Mouse (Mus musculus) cerebellum, adult 11-12 months (tissue): ENCODE measurements around the gene Slc4a10.
"Not testable (repeated sequence)": the region's sequence is repeated elsewhere in the genome, so short reads cannot be mapped to it uniquely, and the experiment has no call there.

ENCODE experiments used
- DNase-seq: peaks from one replicate; pipeline ENCODE4 v3.0.0; 2022

The Slc4a10 gene

DNA sequence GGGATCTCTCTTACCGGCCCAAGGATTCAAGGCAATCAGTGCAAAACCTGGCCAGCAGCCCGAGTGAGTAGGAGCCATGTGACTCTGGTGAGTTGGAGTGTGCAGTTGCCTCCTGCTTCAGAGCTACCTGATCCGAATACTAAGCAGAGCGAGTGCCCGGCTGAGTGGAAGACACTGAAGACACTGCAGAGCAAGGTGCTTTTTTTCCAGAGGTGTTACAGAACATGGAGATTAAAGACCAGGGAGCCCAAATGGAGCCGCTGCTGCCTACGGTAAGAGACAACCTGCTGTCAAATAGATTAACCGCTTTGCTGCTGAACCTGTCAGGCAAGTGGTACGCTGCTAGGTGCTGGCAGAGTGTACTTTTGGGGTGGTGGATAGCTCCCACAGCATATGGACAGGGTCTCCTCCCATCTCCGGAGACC, at the start of gene Slc4a10:
TSS of gene Slc4a10 (plus strand) at position 42 of the 425 bp plus-strand sequence.
- DNase-seq = peak; percentile 82

DNA sequence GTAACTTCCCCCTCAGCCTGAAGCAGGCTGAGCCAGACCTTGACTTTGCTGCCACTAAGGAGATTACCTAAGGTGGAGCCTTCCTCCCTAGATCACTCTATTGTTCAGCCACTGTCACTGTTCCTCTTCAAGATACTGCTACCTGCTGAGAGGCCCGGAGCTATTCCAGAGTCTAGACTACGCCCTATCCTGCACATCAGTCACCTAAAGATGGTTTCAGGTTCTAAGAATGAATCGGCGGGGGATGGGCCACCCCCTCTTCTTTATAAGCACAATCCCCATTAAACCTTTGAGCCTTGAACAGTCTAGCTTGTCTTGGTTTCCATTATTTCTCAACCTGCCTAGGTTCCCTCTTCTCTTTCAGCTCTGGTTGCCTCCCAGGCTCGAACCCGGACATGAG, 45.0 kb upstream of the Slc4a10 start:
- not testable (repeated sequence) for DNase-seq

DNA sequence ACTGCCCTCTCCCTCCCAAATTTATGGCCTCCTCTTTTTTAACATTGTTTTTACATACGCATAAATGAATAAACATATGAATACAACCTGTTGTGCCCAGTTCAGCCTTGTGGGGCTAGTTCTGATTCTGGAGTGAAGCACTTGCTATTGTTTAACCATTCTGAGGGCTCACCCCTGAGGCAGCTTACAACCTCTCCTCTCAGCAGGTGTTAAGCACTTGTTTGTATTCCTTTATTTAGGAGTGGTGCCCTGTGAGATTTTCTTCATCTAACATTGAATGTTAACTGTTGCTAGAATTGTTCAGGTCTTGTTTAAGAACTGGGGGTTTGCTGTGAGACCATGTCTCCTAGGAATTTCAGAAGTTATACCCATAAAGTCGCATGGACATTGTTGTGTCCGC, 28.1 kb upstream of the Slc4a10 start:
- DNase-seq = no peak

DNA sequence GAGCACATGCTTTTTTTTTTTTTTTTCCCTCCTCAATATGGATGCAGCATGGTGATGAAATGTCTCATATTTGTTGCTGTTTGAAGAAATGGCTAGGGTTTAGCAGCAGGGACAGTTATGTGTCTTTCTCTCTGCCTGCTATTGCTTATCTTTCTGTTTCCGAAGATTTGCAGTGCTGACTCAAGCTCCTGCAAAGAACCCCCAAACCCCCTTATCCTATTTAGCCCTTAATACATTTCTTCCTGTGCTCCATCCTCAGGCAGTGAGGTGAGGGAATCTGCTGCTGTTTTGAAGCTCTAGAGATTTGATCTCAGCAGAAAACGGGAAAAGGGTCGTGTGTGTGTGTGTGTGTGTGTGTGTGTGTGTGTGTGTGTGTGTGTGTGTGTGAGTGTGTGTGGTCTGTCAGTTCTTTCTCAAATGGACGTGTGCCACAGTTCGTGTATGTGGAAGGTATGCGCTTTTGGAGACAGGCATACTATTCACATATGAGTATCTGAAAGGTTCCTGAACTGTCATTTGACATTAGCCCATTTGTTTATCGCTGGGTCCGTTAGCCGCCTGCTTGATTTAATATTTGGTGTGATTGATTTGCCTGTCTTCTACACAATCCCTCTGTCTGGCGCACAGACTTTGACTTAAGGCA, 720 bp downstream of the Slc4a10 start:
- DNase-seq = no peak

DNA sequence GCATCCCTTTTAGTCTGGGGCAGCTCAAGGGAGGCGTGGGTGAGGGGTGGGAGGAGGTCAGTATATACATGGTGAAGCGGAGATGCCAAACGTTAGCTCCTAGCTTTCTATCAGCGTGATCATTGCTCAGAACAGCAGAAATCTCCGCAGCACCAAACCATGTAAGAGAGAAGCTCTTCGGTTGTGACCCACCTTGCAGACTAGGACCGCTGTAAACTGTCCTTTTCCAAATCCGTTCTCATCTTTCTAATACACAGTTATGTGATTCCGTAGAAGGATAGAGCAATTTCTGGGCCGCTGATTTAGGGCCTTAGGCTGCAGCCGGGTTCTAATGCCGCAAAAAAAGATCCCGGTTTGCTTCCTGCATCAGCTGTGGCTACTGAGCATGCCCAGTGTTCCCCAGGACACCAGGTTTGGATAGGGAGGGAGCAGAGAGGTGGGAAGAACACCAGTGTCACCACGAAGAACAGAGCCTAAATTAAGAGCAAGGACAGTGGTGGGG, 1.3 kb downstream of the Slc4a10 start:
- peak; percentile 85 for DNase-seq

DNA sequence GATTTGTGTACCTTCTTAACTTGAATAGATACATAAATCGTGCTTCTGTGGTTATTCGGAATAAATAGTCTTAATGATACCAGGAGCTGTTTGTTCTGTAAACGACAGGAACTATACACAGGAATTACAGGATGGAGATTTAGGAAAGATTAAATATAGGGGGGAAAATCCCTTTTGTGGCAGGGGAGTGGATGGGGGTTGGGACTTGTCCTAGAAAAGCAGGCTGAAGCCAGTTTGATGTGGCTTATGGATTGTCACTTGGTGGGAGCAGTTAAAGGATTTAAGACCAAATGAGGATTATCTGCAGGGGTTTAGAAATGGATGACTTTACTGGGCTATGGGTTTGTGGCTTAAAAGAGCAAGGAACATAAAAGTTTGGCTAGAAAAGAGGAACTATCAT, 1.9 kb downstream of the Slc4a10 start:
- DNase-seq = no peak

DNA sequence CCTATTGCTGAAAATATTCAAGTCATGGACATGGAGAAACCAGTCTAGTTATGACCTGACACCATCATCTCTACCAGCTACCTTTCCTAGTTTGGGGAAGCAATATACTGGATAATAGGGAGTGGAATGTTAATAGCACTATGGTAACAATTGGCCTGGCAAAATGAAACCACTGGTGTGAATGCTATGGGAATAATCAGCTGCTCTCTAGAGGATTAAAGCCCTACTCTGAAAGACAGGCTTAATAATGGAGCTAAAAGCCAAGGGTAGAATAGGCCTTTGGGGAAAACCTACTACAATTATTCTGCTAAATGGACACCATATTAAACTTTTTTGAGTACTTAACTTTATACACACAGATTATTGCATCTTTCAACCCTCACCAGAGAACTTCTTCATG, 30.2 kb downstream of the Slc4a10 start:
- no peak for DNase-seq

DNA sequence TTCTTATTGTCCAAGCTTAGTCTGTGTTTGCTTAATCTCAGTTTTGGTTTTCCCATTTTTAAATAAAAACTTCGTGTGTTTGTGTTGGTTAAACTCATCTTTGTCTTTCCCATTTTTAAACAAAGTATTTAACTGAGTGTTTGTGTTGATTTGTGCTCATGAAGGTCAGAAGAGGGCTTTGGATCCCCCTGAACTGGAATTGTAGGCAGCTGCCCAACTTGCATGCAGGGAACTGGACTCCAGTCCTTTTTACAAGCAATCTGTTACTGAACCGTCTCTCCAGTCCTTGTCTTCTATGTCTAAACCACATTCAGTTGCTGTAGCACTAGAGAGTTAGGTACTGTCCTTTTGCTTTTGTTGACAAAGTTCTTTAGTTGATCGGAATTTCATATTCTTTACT, 41.3 kb downstream of the Slc4a10 start:
- DNase-seq = no peak

DNA sequence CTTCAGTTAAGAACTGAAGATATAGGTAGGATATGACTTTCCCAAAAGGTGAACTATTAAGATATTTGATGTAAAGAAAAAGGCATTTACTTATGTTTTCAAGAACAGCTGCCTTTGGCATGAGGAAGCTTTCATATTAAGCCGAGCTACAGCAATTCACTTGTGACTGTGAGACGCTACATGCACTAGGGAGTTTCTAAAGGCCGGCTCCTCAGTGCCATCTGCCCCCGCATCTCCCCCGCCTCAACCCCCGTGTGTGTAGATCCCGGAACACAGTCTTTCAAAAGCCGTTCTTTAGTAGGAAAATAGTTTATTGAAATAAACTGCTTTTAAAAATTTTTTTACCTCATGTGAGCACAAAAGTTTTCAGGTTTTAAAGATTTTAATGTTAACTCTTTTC, 42.5 kb downstream of the Slc4a10 start:
- DNase-seq = no peak

DNA sequence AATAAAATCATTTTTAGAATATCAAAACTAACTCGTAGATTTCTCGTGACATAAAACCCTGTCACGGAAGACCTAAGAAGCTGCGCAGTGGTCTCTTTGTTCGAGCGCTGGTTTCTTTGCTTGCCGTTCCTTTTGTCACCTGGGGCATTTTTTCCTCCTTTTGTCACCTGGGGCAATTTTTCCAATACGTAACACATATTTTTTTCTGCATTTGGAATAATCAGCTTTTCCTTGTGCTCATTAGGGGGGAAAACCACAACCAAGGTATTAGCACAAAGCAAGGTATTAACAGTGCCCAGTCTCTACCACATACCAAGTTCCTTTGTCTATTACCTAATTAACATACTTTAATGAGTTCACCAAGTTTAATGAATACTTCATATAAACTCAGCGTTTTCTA, 42.9 kb downstream of the Slc4a10 start:
- DNase-seq = no peak

DNA sequence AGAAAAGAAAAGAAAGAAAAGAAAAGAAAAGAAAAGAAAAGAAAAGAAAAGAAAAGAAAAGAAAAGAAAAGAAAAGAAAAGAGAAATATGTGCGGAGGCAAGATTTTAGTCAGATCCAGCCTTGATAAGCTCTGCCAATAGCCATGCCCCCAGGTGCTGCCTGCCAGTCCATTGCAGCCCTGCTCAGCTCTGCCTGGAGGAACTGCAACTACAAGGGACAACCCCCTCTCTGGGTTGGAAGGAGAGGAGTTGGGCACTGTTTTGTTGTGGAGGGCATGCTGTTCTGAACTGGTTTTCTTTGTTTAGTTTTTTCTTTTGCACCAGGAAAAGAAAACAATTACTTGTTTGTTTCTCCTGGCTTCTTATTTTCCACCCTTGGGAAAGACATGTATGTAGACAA, 54.3 kb downstream of the Slc4a10 start:
- no peak for DNase-seq

DNA sequence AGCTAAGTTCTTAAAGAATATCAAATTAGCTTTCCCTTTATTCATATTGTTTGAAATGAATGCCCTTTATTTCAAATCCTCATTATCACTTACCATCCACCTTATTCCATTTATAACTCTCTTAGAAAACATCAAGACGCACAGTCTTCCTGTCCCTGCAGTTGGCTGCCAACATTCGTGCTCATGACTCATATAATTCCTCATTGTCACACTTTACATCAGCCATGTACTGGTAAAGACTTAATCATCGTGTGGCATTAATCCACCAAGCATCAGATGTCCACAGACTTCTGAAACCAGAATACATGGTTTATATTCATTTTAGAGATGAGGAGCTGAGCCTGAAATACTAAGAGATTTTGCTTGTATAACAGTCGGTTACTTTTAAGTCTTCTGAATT, 69.1 kb downstream of the Slc4a10 start:
- DNase-seq = no peak

DNA sequence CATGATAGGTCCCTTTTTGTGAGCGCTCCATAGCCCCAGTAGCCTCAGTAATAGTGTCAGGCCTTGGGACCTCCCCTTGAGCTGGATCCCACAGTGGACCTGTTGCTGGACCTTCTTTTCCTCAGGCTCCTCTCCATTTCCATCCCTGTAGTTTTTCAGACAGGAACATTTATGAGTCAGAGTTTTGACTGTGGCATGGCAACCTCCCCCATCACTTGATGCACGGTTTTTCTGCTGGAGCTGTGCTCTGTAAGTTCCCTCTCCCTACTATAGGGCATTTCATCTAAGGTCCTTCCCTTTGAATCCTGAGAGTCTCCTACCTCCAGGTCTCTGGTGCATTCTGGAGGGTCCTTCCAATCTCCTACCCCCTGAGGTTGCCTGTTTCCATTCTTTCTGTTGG, 83.7 kb downstream of the Slc4a10 start:
- DNase-seq = no peak

DNA sequence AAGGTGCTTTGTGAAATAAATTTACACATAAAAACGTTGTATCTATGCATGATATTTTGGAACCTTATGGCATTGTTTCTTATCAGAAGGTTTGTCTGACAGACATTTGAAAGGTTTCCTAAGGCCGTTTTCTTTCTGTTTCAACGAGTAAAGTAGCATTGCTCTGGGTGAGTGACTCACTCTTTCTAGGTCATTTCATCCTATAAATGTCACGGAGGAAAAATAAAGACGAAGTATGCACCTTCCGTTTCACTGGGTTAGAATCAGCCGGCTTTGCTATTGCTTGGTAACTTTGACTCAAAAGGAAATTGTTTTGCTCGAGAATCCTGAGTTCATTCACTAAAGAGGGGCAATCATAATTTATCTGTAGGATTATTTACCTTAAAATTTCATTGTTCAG, 88.6 kb downstream of the Slc4a10 start:
- DNase-seq = no peak

DNA sequence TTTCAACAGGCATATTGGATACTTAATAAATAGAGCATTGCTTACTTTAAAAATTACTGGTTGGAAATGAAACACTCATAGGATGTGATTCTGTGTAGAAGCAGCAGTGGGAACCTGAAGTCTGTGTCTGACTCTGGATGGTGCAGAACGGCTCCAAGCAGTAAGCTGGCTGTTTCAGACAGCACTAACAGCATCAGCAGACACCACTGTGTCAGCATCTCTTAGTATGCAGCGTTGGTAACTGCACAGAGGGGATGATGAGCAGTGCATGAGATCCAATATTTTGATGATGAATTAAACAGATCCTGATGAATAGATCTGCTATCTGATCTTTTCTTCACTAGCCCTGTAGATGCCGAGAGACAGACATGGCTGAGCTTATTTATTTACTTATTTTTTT, 101.4 kb downstream of the Slc4a10 start:
- no peak for DNase-seq

DNA sequence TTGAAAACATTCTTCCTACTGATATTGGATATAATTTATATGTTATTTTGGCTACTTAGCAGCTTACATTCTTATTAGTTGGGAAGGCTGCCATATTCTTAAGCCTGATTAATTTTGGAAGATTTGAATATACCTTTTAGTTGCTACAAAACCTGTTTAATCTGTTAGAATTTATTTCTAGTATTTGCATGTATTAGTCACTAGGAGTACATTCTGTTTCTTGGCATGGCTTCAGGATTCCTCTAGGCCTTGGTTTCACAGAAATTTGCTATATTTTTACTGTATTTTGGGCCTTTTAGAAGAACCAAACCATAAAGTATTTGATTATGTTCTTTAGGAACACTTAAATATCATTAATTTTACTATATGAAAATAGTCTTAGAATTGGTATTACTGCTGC, 103.2 kb downstream of the Slc4a10 start:
- DNase-seq = no peak

DNA sequence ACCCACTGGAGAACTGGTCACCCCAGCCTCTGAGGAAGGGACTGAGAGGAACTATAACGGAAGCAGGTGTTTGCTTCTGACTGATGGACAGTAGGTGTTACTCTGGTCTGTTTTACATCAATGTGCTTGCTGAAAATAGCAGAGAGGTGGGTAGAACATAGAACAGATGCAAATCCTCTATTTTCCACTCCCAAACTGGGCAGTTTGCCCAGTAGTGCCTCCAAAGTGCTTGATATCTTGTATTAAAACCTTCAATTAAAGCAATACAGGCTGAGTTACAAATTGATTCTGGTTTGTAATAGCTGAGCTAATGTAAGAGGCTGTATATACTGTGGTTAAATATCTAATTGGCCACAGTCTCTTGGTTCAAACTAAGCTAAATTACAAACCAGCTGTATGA, 104.6 kb downstream of the Slc4a10 start:
- DNase-seq = no peak

DNA sequence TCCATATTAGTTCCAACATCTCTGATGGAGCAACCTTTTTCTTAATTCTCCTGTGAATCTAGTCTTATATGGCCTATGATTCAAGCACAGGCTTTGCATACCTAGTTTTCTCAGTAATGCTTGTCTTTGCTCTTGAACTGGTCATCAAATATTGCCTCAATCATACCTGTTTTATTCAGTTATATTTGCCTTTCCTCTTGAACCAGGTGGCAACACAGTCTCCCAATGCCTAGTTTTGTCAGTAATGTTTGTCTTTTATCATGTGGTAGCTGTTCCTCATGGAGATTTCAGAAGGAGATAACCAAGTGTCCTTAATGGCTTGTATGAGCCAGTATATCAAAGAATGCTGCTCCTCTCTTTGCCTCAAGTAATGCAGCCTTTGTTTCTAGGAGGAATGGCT, 163.8 kb downstream of the Slc4a10 start:
- no peak for DNase-seq

DNA sequence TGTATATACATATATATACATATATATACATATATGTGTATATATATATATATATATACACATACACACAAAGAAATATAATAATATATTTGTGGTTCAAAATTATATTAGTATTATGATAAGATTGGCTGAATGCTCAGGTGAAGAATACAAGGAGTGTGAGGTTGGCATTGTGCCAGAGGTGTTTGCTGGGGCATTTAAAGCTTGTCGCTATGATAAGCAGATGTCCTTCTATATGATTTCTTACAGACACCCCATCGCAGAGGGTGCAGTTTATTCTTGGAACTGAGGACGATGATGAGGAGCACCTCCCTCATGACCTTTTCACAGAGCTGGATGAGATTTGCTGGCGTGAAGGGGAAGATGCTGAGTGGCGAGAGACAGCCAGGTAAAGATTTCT, 164.8 kb downstream of the Slc4a10 start:
- peak; percentile 25 for DNase-seq

DNA sequence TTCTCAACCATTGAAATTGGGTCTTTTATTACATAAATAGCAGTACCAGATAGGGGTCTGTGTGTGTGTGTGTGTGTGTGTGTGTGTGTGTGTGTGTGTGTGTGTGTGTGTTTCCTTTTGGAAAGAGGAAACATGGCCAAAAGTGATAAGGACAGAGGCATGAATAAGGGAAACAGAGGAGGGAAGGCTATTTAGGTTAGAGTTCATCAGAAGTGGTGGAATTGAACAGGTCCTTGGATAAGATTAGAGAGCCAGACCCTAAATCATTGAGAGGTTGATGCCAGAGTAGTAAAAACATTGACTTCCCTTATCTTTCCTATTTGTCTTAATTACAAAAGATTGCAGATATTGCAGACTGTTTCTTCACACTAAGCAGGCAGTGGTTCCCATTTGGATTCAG, 181.3 kb downstream of the Slc4a10 start:
- no peak for DNase-seq

DNA sequence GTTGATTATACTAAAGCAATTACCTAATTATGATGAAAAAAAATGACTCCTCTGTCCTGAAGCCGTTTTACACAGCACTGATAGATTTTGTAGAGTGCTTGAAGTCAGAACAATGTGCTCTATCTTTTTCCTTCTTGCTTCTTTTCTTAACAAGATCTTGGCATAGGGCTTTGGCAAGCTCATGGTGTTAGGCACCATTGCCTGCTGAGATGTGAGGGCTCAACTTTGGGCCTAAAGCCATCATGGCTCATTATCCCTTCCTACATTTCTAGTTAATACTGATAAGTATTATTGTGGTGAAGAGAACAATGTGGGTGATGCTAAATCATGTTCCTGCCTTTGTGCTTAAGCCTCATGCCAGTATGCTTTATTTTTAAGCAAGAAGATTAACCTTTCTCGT, 185.0 kb downstream of the Slc4a10 start:
- DNase-seq = peak; percentile 8

DNA sequence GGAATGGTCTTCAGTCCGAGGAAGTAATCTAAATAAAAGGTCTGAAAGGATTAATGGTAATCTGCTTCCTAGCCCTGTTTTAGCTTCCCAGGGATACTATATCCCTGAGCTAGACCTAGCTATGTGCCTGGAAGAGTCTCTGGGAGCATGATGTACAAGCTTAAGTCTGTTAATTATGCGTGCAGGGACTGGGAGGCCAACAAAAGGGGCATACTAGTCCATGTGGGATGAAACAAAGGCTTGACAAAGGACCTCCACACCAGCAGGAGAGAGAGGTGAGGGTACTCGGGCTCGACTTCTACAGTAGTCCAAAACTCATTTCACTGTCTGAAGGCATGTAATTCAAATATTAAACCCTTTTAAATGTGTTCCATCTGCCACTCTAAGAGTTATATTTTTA, 197.9 kb downstream of the Slc4a10 start:
- DNase-seq = no peak

DNA sequence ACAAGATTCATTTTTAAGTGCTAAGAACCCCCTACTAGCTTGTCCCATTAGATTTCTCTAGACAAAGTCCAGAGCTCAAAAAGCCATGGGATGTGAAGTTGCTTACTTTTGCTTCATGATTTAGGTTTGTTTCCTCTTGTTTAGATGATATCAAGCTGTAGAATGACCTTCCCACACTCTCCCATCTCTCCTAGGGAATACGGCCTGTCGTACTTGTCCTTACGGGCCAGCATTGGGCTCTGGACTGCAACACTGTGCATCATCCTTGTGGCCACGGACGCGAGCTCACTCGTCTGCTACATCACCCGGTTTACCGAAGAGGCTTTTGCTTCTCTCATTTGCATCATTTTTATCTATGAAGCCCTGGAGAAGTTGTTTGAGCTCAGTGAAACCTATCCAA, 222.2 kb downstream of the Slc4a10 start:
- no peak for DNase-seq

DNA sequence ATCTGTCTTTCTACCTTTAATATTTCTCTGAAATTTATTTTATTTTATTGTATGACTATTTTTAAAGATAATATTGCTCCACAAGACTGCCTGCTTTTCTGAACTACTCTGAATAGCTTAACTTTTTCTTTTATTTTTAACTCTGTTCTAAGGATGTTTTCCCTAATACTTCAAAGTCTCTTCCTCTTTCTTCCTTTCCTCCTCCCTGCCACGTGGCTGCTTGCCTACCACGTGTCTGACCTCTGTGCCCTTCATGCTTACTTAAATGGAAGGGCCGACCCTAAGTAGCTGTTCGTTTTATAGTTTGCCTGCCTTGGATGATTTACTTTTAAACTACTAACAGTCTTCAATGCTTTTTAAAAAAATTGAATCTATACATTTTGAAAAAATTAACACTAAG, 225.6 kb downstream of the Slc4a10 start:
- DNase-seq = no peak

DNA sequence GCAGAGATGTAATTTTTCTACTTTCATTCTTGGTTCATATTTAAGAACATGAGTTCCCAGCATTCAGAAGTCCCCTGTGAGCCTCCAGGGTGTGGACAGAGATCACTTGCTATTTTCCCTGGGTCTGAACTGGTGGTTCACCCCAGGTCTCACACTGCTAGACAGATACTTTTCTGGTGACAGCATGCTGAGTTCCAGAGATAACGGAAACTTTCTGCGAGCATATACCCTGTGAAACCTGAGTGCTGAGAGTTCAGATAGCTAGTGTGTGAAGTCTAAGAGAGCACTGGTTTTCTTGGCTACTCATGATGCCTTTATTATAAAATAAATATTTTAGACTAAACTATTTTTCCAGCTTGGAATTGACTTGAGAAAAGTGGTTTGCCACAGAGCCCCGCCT, 232.5 kb downstream of the Slc4a10 start:
- no peak for DNase-seq

DNA sequence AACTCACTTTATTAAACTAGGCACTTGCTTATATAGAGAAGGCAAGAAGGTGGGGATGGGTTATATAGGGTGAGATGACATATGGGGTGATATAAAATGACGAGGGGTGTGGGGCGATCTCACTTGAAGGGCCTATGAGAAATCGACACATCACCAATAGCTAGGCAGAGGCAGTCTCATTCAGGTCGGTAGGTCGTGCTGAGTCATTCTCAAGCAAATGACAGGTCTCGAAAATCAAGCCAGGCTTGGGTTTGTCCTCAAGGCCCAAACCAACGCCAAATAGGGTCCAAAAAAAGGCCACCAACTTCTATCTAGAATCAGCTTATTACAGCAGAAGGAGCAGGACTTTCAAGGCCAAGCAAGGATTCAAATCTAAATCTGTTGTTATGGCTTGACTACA, 233.5 kb downstream of the Slc4a10 start:
- no peak for DNase-seq
